Mouse (Mus musculus): ENCODE measurements at regions not wholly inside any gene's neighbourhood (a gene's known extent, or its start where the extent isn't known, plus 50 kb on each side); places are given as distances from the start of the nearest gene placed in this dataset.

- Histone ChIP-seq H3K36me3 (no peaks in the 10 kb centered on the region), H3K4me1 (replicated peaks) (no peaks in the 10 kb centered on the region), H3K27me3 (no peaks in the 10 kb centered on the region), H3K4me2 (no peak overlapping the region), H3K9me3 (no peaks in the 10 kb centered on the region), H3K9ac (replicated peaks) (no peak overlapping the region), H3K27ac (no peak overlapping the region), H3K4me3 (replicated peaks) (no peak overlapping the region)
- ATAC-seq (ENCODE audit: insufficient number of reproducible peaks, insufficient read depth, low FRiP score, low TSS enrichment, low read depth): no peak
- 67% methylated on average over 8 of the region's 8 CpGs for WGBS
These were observed 372.1 kb downstream of the Ndufa4 start for GRCm38 (mm10) chr6:11534930-11535880.

GRCm38 (mm10) chr6:11503136-11503535 lies 404.2 kb downstream of the Ndufa4 start:
- Histone ChIP-seq H3K36me3 (no peaks in the 10 kb centered on the region), H3K4me3 (replicated peaks) (no peak overlapping the region), H3K9ac (replicated peaks) (no peak overlapping the region), H3K4me2 (no peak overlapping the region), H3K27me3 (no peaks in the 10 kb centered on the region), H3K27ac (no peak overlapping the region), H3K9me3 (no peaks in the 10 kb centered on the region; the same call in 1 of the 2 replicates), H3K4me1 (replicated peaks) (no peaks in the 10 kb centered on the region)
- no peak for ATAC-seq (ENCODE audit: insufficient number of reproducible peaks, insufficient read depth, low FRiP score, low TSS enrichment, low read depth)
- 77% methylated on average over 2 of the region's 2 CpGs for WGBS

- H3K4me1 ChIP-seq (replicated peaks): no peaks in the 10 kb centered on the region
- no peaks in the 10 kb centered on the region for H3K9me3 ChIP-seq
- H3K27me3 ChIP-seq: no peaks in the 10 kb centered on the region
- H3K9ac ChIP-seq (replicated peaks): no peak overlapping the region
- H3K36me3 ChIP-seq: no peaks in the 10 kb centered on the region
- no peak for ATAC-seq (ENCODE audit: insufficient number of reproducible peaks, insufficient read depth, low FRiP score, low TSS enrichment, low read depth)
- H3K27ac ChIP-seq: no peak overlapping the region
- H3K4me2 ChIP-seq: no peak overlapping the region
- WGBS: 90% methylated on average over 2 of the region's 2 CpGs
- H3K4me3 ChIP-seq (replicated peaks): no peak overlapping the region
These were observed 412.9 kb downstream of the Ndufa4 start for GRCm38 (mm10) chr6:11494427-11494826.

- no peak overlapping the region for H3K4me3 ChIP-seq (replicated peaks)
- no peak overlapping the region for H3K27ac ChIP-seq
- H3K4me2 ChIP-seq: no peak overlapping the region
- no peak for ATAC-seq (ENCODE audit: insufficient number of reproducible peaks, insufficient read depth, low FRiP score, low TSS enrichment, low read depth)
- H3K27me3 ChIP-seq: no peaks in the 10 kb centered on the region
- WGBS: 60% methylated on average over 2 of the region's 2 CpGs
- no peak overlapping the region for H3K9ac ChIP-seq (replicated peaks)
- no peaks in the 10 kb centered on the region for H3K4me1 ChIP-seq (replicated peaks)
- H3K9me3 ChIP-seq: no peaks in the 10 kb centered on the region
- no peaks in the 10 kb centered on the region for H3K36me3 ChIP-seq
These were observed 430.3 kb downstream of the Ndufa4 start for GRCm38 (mm10) chr6:11476950-11477349.

All from limb, embryonic 12.5 days (tissue).